Mouse (Mus musculus): ENCODE data around the gene Hnf4a.

Hnf4a gene

GRCm38 (mm10) chr2:163548822-163549221, 42.2 kb downstream of the Hnf4a start:
- in situ Hi-C loops (cut with MboI, MseI): no loop called here

- in situ Hi-C loops (cut with MboI, MseI): loop anchor here (25.0 kb wide), 1 partner anchor 1613 kb away; no protein-coding TSS in a partner anchor
Measured at GRCm38 (mm10) chr2:163549786-163550185, 43.2 kb downstream of the Hnf4a start.

- in situ Hi-C loops (cut with MboI, MseI): loop anchor here (25.0 kb wide), 1 partner anchor 1610 kb away; no protein-coding TSS in a partner anchor
Measured at GRCm38 (mm10) chr2:163552518-163552929, 45.9 kb downstream of the Hnf4a start.

DNA sequence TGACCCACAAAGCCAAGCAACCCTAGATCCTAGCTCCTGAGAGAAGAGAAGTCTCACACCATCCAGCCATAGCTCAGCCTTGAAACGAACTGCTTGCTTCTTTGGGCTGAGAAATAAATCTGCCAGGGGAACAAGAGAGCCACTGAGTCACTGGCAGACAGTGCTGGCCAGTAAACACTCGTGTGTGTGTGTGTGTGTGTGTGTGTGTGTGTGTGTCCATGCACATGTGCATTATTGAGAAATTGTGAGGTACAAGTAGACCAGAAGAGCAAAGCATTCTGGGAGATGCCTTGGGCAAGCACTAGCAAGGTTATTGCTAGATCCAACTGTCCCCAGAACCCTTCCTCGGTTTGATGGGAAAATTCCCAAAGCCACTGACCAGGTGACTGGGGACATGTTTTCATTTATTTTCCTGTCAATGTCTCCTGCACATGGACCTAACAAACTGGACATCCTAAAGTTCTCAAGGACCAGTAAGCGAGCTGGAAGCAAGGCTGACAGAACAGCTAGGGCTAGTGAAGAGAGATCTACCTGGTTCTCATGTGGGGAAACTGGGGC, 47.9 kb downstream of the Hnf4a start:
- in situ Hi-C loops (cut with MboI, MseI): loop anchor here (25.0 kb wide), 1 partner anchor 1608 kb away; no protein-coding TSS in a partner anchor

GRCm38 (mm10) chr2:163554996-163555395, 48.4 kb downstream of the Hnf4a start:
- in situ Hi-C loops (cut with MboI, MseI): loop anchor here (25.0 kb wide), 1 partner anchor 1607 kb away; no protein-coding TSS in a partner anchor

- in situ Hi-C loops (cut with MboI, MseI): loop anchor here (25.0 kb wide), 1 partner anchor 1607 kb away; no protein-coding TSS in a partner anchor
Measured at GRCm38 (mm10) chr2:163555417-163555816, 48.8 kb downstream of the Hnf4a start.

- in situ Hi-C loops (cut with MboI, MseI): loop anchor here (25.0 kb wide), 1 partner anchor 1604 kb away; no protein-coding TSS in a partner anchor
Measured at GRCm38 (mm10) chr2:163558548-163558947, 51.9 kb downstream of the Hnf4a start.

DNA sequence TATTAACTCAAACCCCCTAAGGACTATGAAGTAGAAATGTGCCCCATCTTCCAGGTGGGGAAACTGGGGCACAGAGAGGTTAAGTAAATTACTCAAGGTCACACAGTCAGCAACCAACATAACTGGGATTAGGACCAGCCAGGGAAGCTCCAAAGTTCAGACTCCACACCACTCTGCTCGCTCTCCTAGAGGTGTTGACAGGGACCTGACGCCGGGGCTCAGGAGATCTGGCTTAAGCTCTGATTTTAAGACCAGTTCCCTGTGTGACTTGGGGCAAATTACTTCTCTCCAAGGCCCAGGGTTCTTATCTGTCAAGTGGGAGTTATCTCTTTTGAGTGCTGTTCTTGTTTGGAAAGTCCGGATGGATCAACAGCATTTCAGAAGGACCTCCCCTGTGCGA, 52.6 kb downstream of the Hnf4a start:
- in situ Hi-C loops (cut with MboI, MseI): loop anchor here (25.0 kb wide), 1 partner anchor 1603 kb away; no protein-coding TSS in a partner anchor

GRCm38 (mm10) chr2:163560247-163560646, 53.6 kb downstream of the Hnf4a start:
- in situ Hi-C loops (cut with MboI, MseI): loop anchor here (25.0 kb wide), 1 partner anchor 1602 kb away; no protein-coding TSS in a partner anchor

DNA sequence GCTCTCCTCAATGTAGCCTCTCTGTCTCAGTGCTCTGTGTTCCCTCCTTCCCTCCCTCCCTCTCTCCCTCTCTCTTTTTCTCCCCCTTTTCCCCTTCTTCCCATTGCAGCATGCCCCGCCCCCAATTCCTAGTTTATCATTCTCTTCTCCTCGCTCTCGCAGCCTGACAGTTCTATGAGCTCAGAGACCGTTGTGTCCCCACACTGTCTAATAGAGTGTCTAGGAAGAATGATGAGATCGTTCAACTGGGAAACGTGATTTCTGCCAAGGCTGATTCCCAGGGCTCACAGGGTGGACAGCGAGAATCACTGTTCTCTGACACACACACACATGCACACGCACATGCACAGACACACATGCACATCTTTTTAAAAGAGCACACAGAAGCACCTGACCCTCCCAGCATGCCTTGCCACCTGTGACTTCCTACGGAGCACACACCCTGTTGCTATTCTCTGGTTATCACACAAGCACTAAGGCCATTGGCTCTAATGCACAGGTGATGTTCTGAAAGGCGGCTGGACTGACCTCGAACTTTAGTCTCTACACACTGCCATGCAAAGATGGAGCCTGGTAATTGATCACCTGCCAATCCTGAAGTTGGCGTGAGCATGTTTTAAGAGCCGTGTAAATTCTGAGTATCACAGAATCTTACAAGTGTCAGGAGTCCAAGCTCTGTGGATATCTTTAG, 54.8 kb downstream of the Hnf4a start:
- in situ Hi-C loops (cut with MboI, MseI): loop anchor here (25.0 kb wide), 1 partner anchor 1601 kb away; no protein-coding TSS in a partner anchor

DNA sequence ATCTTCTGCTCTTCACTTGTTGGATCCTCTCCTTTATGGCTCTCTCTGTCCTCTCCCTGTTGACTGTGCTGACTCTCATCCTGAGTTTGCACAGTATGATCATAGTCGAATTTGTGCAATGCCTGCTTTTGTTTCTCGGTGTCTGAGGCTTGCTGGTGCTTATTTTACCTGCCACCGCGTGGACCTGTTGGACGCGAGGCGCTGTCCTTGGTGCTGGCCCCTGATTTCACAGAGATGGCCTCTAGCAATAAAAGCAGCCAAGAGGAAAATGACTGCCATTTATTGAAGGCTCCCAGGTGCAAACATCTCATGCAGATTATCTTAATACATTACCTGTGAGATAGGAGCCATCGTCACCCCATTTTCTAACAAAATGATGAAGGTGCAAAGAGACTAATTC, 58.0 kb downstream of the Hnf4a start:
- in situ Hi-C loops (cut with MboI, MseI): loop anchor here (25.0 kb wide), 1 partner anchor 1598 kb away; no protein-coding TSS in a partner anchor

DNA sequence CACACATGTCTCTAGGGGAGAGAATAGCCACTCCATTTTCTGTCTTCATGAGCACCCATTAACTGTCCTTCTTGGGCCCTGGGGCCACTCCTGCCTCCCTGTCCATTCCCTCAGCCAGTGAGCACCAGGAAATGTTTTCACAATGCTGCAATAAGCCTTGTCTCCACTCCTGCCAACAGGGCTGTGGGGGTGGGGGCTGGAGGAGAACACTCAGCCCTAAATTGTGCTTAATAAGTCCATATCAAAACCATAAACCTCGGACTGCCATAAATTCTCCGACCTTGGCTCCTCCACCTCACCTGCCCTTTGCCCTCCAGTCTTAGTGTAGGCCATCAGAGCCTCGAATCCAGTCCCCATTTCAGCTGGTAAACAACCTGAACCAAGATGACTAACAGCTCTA, 67.7 kb downstream of the Hnf4a start:
- in situ Hi-C loops (cut with MboI, MseI): loop anchor here (25.0 kb wide), 1 partner anchor 1588 kb away; no protein-coding TSS in a partner anchor

- in situ Hi-C loops (cut with MboI, MseI): no loop called here
Measured at GRCm38 (mm10) chr2:163575248-163575647, 68.6 kb downstream of the Hnf4a start.

DNA sequence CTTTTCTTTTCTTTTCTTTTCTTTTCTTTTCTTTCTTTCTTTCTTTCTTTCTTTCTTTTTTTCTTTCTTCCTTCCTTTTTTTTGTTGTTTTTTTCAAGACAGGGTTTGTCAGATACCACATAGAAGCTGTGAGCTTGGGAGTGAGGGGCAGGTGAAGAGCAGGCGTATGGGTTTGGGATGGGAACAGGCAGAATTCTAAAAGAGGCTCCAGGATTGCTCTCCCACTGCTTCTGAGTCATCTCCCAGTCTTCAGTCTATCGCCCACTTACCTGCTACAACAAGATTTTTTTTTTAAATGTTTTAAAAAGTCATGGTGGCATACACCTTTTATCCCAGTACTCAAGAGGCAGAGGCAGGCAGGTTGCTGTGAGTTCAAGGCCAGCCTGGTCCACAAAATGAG, 71.4 kb downstream of the Hnf4a start:
- in situ Hi-C loops (cut with MboI, MseI): no loop called here

DNA sequence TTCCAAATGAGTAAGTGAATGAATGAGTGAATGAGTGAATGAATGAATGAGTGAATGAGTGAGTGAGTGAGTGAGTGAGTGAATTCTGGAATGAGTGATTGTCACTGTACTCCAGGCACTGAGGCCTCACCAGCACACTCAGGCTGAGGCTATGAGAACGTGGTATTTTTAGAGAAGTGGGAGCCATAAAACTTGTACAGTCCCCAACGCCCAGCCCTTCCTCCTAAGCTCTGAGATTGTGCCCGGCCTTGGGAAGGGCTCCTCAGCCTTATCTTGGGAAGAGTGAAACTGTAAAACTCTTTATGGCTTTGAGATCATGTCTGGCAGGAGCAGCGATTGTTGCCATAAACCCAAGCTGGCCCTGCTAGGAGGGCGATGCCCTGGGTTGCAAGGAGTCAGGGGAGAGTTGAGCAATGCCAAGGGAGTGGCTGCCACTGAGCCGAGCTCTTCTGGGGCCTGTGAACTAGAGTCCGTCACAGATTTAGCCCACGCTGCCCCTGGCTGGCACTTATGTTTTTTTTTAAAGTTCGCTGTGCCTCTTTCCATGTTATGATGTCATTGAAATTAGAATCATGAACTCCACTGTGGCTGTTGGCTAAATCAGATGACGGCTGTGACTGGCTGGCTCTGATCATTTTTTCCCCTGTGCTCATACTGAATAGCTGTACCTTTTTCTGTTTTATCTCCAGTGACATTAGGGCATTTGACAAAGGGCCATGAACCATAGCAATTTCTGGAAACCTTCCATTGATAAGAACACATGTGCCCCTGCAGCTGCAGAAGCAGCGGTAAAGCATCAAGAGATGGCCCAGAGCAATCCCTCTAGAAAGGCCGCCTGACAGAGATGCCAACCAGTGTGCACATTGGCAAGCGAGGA, 73.7 kb downstream of the Hnf4a start:
- in situ Hi-C loops (cut with MboI, MseI): no loop called here

- in situ Hi-C loops (cut with MboI, MseI): no loop called here
Measured at GRCm38 (mm10) chr2:163583226-163584087, 76.8 kb downstream of the Hnf4a start.

- in situ Hi-C loops (cut with MboI, MseI): no loop called here
Measured at GRCm38 (mm10) chr2:163584088-163584426, 77.4 kb downstream of the Hnf4a start.

DNA sequence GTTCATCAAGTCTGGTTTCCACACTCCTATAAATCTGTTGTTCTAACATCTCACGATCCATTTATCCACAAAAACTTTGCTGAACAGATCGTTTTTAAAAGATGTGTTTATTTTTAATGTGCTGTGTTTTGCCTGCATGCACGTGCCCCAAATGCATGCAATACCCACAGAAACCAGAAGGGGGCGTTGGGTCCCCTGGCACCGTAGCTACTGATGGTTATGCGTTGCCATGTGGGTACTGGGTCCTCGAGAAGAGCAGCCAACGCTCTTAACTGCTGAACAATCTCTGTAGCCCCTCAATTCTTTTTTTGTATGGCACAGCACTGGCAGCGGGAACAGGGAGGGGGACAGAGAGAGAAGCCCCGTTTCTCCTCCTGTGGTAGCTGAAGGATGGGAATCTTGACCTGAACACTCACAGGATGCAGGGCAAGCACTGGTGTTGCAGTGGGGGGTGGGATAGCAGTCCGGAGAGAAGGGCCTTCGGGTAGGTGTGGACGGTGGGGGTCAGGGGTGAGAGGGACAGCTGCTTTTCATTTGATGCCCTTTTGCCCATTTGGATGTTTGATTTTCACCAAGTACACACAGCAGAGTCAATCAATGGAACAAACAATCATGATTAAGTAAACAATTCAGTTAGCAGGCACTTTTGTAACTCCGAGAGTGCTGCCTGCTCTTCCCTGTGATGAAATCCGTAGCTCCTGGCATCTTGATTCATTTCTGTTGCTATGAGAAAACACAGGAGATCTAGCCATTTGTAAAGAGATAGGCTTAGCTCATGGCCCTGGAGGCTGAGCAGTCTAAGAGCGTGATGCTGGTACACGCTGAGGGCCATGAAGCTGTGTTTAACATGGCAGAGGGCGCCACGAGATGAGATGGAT, 80.0 kb downstream of the Hnf4a start:
- in situ Hi-C loops (cut with MboI, MseI): no loop called here

DNA sequence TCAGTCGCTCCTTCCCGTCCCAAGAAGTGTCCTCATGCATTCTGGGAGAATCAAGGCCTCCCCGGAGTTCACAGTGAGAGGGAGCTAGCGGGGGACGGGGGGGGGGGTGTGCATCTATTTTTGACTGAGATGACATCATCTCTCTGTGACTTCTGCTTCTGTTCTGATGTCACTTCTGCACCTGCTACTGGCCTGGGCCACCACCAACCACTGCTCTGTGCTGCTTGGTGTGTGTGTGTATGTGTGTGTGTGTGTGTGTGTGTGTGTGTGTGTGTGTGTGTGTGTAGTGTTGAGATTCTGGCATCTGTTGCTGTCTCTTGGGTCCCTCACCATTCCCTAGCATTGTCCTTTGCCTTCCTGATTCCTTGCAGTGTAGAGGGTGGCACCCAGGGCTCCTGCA, 80.9 kb downstream of the Hnf4a start:
- in situ Hi-C loops (cut with MboI, MseI): no loop called here

DNA sequence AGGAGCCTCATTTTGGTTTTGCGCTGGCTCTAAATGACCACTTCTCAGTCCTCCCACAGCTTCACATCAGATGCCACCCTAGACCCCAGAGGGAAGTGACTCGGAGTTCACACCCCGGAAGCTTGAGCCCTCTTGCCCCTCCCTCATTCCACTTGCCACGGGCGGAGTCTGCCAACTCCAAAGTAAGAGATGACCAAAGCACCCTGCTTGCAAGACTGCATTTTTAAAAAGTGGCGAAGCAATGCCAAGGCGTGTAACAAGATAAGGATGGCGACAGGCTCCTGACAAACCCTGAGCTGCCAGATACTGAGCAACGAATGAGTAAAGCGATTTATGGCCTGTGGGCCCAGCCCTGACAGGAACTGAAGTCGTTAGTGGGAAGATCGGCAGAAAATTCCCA, 83.6 kb downstream of the Hnf4a start:
- in situ Hi-C loops (cut with MboI, MseI): loop anchor here (10.0 kb wide), 3 partner anchors 55 to 535 kb away; partner anchors contain the start of genes Mybl2 and Oser1

All from regulatory T cell (primary cell).